Mouse (Mus musculus) thymus, adult 2 months (tissue): Measurements from ENCODE around the gene Prr29. TPM values are rescaled to one million over a fixed set of nuclear protein-coding genes. Genes with fewer than 3 reads are reported as not detected.
"Not testable (repeated sequence)": the region's sequence is repeated elsewhere in the genome, so short reads cannot be mapped to it uniquely, and the experiment has no call there.

Source experiments
- DNase-seq: peaks from one replicate; pipeline ENCODE4 v3.0.0; 2021
- H3K27ac ChIP-seq: fragments of 200-500 bp; 2 replicates; pipeline ENCODE4 v1.5.1; 2012; ENCODE audit warnings: low read length, control low read depth; ENCODE audit not compliant: control insufficient read depth, insufficient read depth
- H3K27me3 ChIP-seq: fragments of 200-500 bp; 2 replicates; pipeline ENCODE4 v1.6.1; 2012; ENCODE audit warnings: mild to moderate bottlenecking, low read length, moderate library complexity, mixed read lengths; ENCODE audit not compliant: control insufficient read depth, insufficient read depth
- H3K36me3 ChIP-seq: fragments of 200-500 bp; 2 replicates; pipeline ENCODE4 v1.6.1; 2012; ENCODE audit warnings: mild to moderate bottlenecking, low read length, moderate library complexity; ENCODE audit not compliant: control insufficient read depth, insufficient read depth
- H3K4me1 ChIP-seq: fragments of 200-500 bp; replicated peaks from 2 replicates; pipeline ENCODE4 v1.6.1; 2012; ENCODE audit warnings: low read length; ENCODE audit not compliant: control insufficient read depth, insufficient read depth
- H3K4me3 ChIP-seq: fragments of 200-500 bp; 2 replicates; pipeline ENCODE4 v1.5.1; 2012; ENCODE audit warnings: mild to moderate bottlenecking, low read length, control low read depth, moderate library complexity; ENCODE audit not compliant: control insufficient read depth, insufficient read depth
- CTCF ChIP-seq: fragments of 200-500 bp; IDR thresholded peaks from 2 replicates; pipeline ENCODE4 v1.5.1; 2012; ENCODE audit warnings: mild to moderate bottlenecking, control low read depth, low read length, moderate library complexity, borderline replicate concordance; ENCODE audit not compliant: control insufficient read depth, poor library complexity, insufficient read depth; ENCODE audit errors: extremely low read depth
- POLR2A ChIP-seq: fragments of 200-500 bp; IDR thresholded peaks from 2 replicates; pipeline ENCODE4 v1.6.1; 2012; ENCODE audit warnings: mild to moderate bottlenecking, low read length, control low read depth, moderate library complexity; ENCODE audit not compliant: control insufficient read depth, poor library complexity, insufficient read depth; ENCODE audit errors: extremely low read depth
- WGBS: fragments of 180-500 bp; shearing (Covaris S2); methylation state at CpG from one replicate; pipeline ENCODE4 v1.1.7; 2018; 5-methylcytosine and 5-hydroxymethylcytosine counted together
- polyA plus RNA-seq: library from polyadenylated mRNA; depleted of rRNA; stranded (reverse); fragments of >200 nt; gene quantifications from 2 replicates; pipeline ENCODE4 v1.2.3, GENCODE M21; 2012

Prr29 gene
- polyA plus RNA-seq, 1 experiment, result 30.1 TPM

GRCm38 (mm10) chr11:106338870-106339269 lies 26.4 kb upstream of the Prr29 start:
- no peaks in the 10 kb centered on the region for H3K36me3 ChIP-seq
- H3K27ac ChIP-seq, result no peak overlapping the region
- H3K27me3 ChIP-seq, result no peaks in the 10 kb centered on the region
- 92% methylated on average over 7 of the region's 7 CpGs for WGBS
- no peaks in the 10 kb centered on the region for H3K4me1 ChIP-seq
- no peak for DNase-seq
- H3K4me3 ChIP-seq, result no peak overlapping the region
- TF ChIP-seq POLR2A (no peak), CTCF (no peak)

- not testable (repeated sequence) for H3K27me3 ChIP-seq, H3K36me3 ChIP-seq, H3K27ac ChIP-seq, H3K4me3 ChIP-seq, DNase-seq, H3K4me1 ChIP-seq
- WGBS, result 97% methylated on average over 4 of the region's 4 CpGs
Measured at GRCm38 (mm10) chr11:106339323-106339722, 25.9 kb upstream of the Prr29 start.

- Histone ChIP-seq H3K27me3 (no peaks in the 10 kb centered on the region), H3K36me3 (no peaks in the 10 kb centered on the region), H3K4me1 (no peaks in the 10 kb centered on the region), H3K27ac (no peak overlapping the region), H3K4me3 (no peak overlapping the region)
- TF ChIP-seq POLR2A (no peak), CTCF (no peak)
- no peak for DNase-seq
- WGBS, result 48% methylated on average over 9 of the region's 9 CpGs
Measured at GRCm38 (mm10) chr11:106340990-106341520, 24.2 kb upstream of the Prr29 start.

GRCm38 (mm10) chr11:106344910-106345309 lies 20.4 kb upstream of the Prr29 start:
- Histone ChIP-seq H3K4me3 (no peak overlapping the region), H3K36me3 (no peaks in the 10 kb centered on the region), H3K4me1 (no peaks in the 10 kb centered on the region), H3K27ac (no peak overlapping the region), H3K27me3 (no peaks in the 10 kb centered on the region)
- no peak for DNase-seq
- TF ChIP-seq POLR2A, result no peak
- no peak for TF ChIP-seq CTCF
- 95% methylated on average over 6 of the region's 6 CpGs for WGBS

- TF ChIP-seq POLR2A (no peak), CTCF (no peak)
- H3K36me3 ChIP-seq, result no peaks in the 10 kb centered on the region
- no peak overlapping the region for H3K4me3 ChIP-seq
- DNase-seq, result no peak
- H3K4me1 ChIP-seq, result peaks cover 2% of the 10 kb centered on the region
- 88% methylated on average over 6 of the region's 6 CpGs for WGBS
- H3K27me3 ChIP-seq, result no peaks in the 10 kb centered on the region
- no peak overlapping the region for H3K27ac ChIP-seq
Measured at GRCm38 (mm10) chr11:106349772-106350171, 15.5 kb upstream of the Prr29 start.

- no peak for TF ChIP-seq POLR2A
- TF ChIP-seq CTCF, result no peak
- peaks cover 12% of the 10 kb centered on the region for H3K4me1 ChIP-seq
- no peak for DNase-seq
- no peaks in the 10 kb centered on the region for H3K27me3 ChIP-seq
- 94% methylated on average over 5 of the region's 5 CpGs for WGBS
- no peak overlapping the region for H3K27ac ChIP-seq
- no peak overlapping the region for H3K4me3 ChIP-seq
- no peaks in the 10 kb centered on the region for H3K36me3 ChIP-seq
Measured at GRCm38 (mm10) chr11:106350853-106351252, 14.4 kb upstream of the Prr29 start.

- no peaks in the 10 kb centered on the region for H3K27me3 ChIP-seq
- 89% methylated on average over 3 of the region's 3 CpGs for WGBS
- no peak for DNase-seq
- no peak for TF ChIP-seq CTCF
- TF ChIP-seq POLR2A, result no peak
- peaks cover 13% of the 10 kb centered on the region for H3K4me1 ChIP-seq
- H3K4me3 ChIP-seq, result no peak overlapping the region
- no peaks in the 10 kb centered on the region for H3K36me3 ChIP-seq
- no peak overlapping the region for H3K27ac ChIP-seq
Measured at GRCm38 (mm10) chr11:106351253-106351652, 14.0 kb upstream of the Prr29 start.
